Mouse (Mus musculus) lung, embryonic 16.5 days (tissue): ENCODE measurements around the gene Zfp704. TPM values are rescaled to one million over a fixed set of nuclear protein-coding genes. Genes with fewer than 3 reads are reported as not detected.

Experiments used
- ATAC-seq: fragments of 200-750 bp; cut with Nextera tagmentation; 2 replicates; pipeline ENCODE4 v1.8.0; 2017; ENCODE audit warnings: low read depth, mild to moderate bottlenecking, moderate library complexity
- H3K27ac ChIP-seq: fragments of 300-500 bp; sonication (generic); 2 replicates; pipeline ENCODE4 v1.5.1; 2014; ENCODE audit warnings: mild to moderate bottlenecking, control low read depth, low read length
- H3K27me3 ChIP-seq: fragments of 300-500 bp; sonication (generic); 2 replicates; pipeline ENCODE4 v1.6.1; 2014; ENCODE audit warnings: low read depth, low read length, mixed read lengths; ENCODE audit not compliant: control insufficient read depth, insufficient read depth
- H3K36me3 ChIP-seq: fragments of 300-500 bp; sonication (generic); 2 replicates; pipeline ENCODE4 v1.6.1; 2014; ENCODE audit warnings: low read length; ENCODE audit not compliant: control insufficient read depth, insufficient read depth
- H3K4me1 ChIP-seq: fragments of 300-500 bp; sonication (generic); replicated peaks from 2 replicates; pipeline ENCODE4 v1.6.1; 2014; ENCODE audit warnings: low read length, mixed read lengths; ENCODE audit not compliant: control insufficient read depth, insufficient read depth
- H3K4me2 ChIP-seq: fragments of 300-500 bp; sonication (generic); 2 replicates; pipeline ENCODE4 v1.6.1; 2014; ENCODE audit warnings: low read depth, low read length, control low read depth
- H3K4me3 ChIP-seq: fragments of 300-500 bp; sonication (generic); 2 replicates; pipeline ENCODE4 v1.5.1; 2014; ENCODE audit warnings: mild to moderate bottlenecking, low read length, control low read depth
- H3K9ac ChIP-seq: fragments of 300-500 bp; sonication (generic); 2 replicates; pipeline ENCODE4 v1.6.1; 2014; ENCODE audit warnings: low read length, control low read depth
- H3K9me3 ChIP-seq: fragments of 300-500 bp; sonication (generic); 2 replicates; pipeline ENCODE4 v1.6.1; 2016; ENCODE audit warnings: low read length; ENCODE audit not compliant: control insufficient read depth
- WGBS: fragments of 180-500 bp; shearing (Covaris S2); extraction: QIAGEN DNeasy Blood & Tissue Kit; methylation state at CpG from one replicate; pipeline ENCODE4 v1.1.7; 2014; 5-methylcytosine and 5-hydroxymethylcytosine counted together
- polyA plus RNA-seq: library from polyadenylated mRNA; unstranded; fragments of >200 nt; fragmentation: Nextera tagmentation; extraction: Ambion mirVana; gene quantifications from 2 replicates; pipeline ENCODE4 v1.2.1, GENCODE M21; 2015

The Zfp704 gene
- polyA plus RNA-seq, 1 experiment from 2014 or later: 8.9 TPM

DNA sequence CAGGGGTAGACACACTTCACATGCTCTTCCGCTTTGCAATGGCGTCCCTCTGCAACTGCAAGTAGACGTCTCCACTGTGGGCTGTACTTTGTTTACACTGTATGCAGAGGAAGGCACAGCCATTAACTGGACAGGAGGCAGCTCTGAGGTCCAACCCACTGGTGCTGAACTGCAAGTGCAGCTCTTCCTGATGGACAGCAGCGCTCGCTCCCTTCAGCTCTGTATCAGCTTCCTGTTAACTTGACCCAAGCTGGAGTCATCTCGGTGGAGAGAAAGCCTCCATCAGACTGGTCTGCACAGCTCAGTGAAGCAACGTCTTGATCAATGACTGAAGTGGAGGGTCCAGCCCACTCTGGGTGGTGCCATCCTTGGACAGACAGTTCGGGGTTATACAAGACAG, 57.6 kb downstream of the Zfp704 start:
- Histone ChIP-seq H3K9me3 (no peaks in the 10 kb centered on the region), H3K4me1 (peaks cover 12% of the 10 kb centered on the region), H3K27me3 (no peaks in the 10 kb centered on the region), H3K4me3 (no peak overlapping the region), H3K4me2 (no peak overlapping the region), H3K9ac (no peak overlapping the region), H3K27ac (no peak overlapping the region), H3K36me3 (no peaks in the 10 kb centered on the region)
- ATAC-seq: peak; percentile 72
- 33% methylated on average over 8 of the region's 8 CpGs for WGBS

DNA sequence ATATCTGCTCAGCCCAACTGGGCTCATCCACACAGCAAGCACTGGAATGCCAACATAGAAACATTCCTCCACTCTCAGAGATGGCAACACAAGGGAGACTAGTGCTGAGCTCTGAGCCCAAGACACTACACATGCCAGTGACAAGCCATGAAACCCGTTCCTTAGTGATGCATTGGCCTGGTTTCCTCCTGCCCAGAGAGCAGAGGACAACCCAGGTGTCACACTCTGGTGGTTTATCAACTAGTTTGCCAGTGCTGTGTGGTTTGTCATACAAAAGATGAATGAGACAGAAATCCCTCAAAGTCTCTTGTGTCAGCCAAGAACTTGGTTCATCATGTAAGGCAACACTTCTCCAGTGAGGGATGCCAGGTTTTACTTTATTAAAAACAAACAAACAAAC, 59.0 kb downstream of the Zfp704 start:
- Histone ChIP-seq H3K36me3 (no peaks in the 10 kb centered on the region), H3K9me3 (no peaks in the 10 kb centered on the region), H3K27me3 (no peaks in the 10 kb centered on the region), H3K4me2 (no peak overlapping the region), H3K4me1 (peaks cover 19% of the 10 kb centered on the region), H3K27ac (no peak overlapping the region), H3K9ac (no peak overlapping the region), H3K4me3 (no peak overlapping the region)
- no peak for ATAC-seq
- 67% methylated on average over 1 of the region's 1 CpGs for WGBS

DNA sequence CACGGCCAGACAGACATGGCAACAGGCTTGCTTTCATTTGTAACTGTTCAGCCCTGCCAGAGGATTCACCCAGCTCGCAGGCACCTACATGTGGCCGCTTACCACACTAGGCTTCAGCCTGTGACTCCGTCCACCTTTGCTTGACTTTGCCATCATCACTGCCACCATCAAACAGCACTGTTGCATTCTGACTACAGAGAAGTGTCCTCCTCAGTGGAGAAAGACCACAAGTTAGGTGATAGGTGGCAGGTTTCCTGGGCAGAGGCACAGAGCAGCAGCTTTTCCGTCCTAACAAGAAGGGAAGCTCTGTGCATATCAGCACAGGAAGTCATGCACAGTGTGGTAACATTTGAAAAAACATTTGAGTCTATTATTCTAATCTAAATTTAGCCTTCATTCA, 60.1 kb downstream of the Zfp704 start:
- H3K4me1 ChIP-seq: peaks cover 19% of the 10 kb centered on the region
- 68% methylated on average over 5 of the region's 5 CpGs for WGBS
- H3K9me3 ChIP-seq: no peaks in the 10 kb centered on the region
- no peak overlapping the region for H3K9ac ChIP-seq
- H3K4me3 ChIP-seq: no peak overlapping the region
- H3K27ac ChIP-seq: no peak overlapping the region
- no peaks in the 10 kb centered on the region for H3K27me3 ChIP-seq
- H3K4me2 ChIP-seq: no peak overlapping the region
- ATAC-seq: no peak
- no peaks in the 10 kb centered on the region for H3K36me3 ChIP-seq

DNA sequence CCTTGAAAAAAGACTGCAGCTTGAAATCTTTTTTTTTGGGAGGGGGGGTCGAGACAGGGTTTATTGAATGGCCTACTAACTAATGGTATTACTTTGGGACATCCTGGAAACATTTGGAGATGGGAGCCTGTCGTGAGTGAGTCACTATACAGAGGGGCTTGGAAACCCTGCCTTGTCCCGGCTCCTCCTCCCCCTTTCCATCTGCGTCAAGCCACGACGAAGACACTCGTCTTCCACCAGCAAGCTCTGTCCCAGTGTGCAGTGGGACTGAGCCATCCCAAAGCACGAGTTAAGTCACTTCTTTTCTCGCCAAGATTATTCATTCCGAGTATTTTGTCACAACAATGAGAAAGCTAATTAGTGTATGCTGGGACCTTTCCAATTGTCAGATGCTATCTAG, 61.7 kb downstream of the Zfp704 start:
- H3K9me3 ChIP-seq: no peaks in the 10 kb centered on the region
- no peak for ATAC-seq
- no peak overlapping the region for H3K27ac ChIP-seq
- H3K4me3 ChIP-seq: no peak overlapping the region
- peaks cover 19% of the 10 kb centered on the region for H3K4me1 ChIP-seq
- H3K4me2 ChIP-seq: no peak overlapping the region
- WGBS: 54% methylated on average over 10 of the region's 10 CpGs
- no peak overlapping the region for H3K9ac ChIP-seq
- no peaks in the 10 kb centered on the region for H3K27me3 ChIP-seq
- no peaks in the 10 kb centered on the region for H3K36me3 ChIP-seq

DNA sequence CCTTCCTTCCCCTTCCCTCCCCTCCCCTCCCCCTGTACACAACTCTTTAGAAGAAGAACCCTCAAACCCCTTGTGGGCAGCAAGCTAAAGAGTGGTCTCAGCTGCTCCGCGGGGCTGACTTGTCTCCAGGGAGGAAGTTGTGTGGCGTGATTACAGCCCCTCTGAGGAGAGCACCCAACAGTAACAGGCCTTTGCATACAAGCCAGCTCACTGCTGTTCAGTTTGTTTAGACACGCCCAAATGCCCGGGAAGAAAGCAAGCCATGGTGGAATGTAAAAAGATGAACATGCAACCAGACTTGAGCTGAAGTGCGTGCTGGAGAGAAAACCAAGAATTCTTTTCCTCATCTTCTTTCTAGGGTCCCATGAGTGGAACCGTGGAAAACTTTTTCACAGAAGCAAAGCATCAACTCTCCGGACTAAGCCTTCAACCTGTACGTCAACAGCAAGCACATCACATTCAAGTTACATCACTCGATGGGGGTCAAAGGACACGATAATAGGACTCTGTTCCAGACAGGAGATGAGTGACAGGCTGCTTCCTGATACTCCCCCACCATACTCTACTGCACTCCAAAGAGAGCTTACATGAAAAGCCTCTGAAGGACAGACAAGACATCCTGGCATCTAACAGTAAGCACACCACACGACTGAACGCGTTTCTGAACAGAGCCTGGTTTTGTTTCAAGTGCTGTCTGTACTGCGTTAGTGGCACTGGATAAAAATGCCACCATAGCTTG, 62.8 kb downstream of the Zfp704 start:
- Histone ChIP-seq H3K9ac (no peak overlapping the region), H3K9me3 (no peaks in the 10 kb centered on the region), H3K4me1 (peaks cover 19% of the 10 kb centered on the region), H3K27me3 (no peaks in the 10 kb centered on the region), H3K27ac (no peak overlapping the region), H3K4me3 (no peak overlapping the region), H3K36me3 (no peaks in the 10 kb centered on the region), H3K4me2 (no peak overlapping the region)
- 29% methylated on average over 15 of the region's 15 CpGs for WGBS
- peak; percentile 65 for ATAC-seq

DNA sequence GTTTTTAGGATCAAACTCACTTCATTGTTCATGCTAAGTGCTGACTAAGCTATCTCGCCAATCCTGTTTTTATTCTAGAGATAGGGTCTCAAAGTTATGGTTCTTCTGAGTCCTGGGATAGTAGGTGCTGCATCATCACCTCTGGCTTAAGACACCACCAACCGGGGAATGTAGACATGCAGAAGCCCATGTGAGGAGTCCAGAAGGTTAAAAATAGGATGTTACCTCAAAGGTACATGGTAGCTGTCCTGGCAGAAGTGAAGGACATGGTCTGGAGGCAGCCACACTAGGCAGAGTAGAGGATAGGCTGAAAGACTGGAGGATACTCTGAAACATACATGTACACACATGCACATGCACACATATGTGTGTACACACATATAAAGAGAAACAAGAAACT, 65.5 kb downstream of the Zfp704 start:
- H3K9ac ChIP-seq: no peak overlapping the region
- ATAC-seq: no peak
- peaks cover 19% of the 10 kb centered on the region for H3K4me1 ChIP-seq
- no peak overlapping the region for H3K27ac ChIP-seq
- H3K4me3 ChIP-seq: no peak overlapping the region
- H3K27me3 ChIP-seq: no peaks in the 10 kb centered on the region
- no peak overlapping the region for H3K4me2 ChIP-seq
- WGBS: 84% methylated on average over 2 of the region's 2 CpGs
- no peaks in the 10 kb centered on the region for H3K36me3 ChIP-seq
- no peaks in the 10 kb centered on the region for H3K9me3 ChIP-seq

DNA sequence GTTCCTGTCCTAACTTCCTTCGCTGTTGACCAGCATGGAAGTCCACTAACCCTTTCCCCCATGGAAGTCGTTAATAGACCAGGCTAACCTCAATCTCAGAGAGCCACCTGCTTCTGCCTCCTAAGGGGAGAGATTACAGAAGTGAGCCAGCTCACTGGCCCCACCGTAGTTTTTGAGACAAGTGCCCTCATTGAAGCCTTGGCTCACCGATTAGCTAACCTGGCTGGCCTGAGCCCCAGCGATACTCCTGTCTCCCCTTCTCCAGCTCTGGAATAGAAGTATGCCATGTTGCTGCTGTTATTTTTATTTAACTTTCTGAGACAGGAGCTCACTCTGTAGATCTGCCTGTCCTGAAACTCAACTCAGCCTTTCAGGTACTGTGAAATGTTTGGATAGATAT, 66.0 kb downstream of the Zfp704 start:
- Histone ChIP-seq H3K4me3 (no peak overlapping the region), H3K36me3 (no peaks in the 10 kb centered on the region), H3K9ac (no peak overlapping the region), H3K27ac (no peak overlapping the region), H3K27me3 (no peaks in the 10 kb centered on the region), H3K4me1 (peaks cover 19% of the 10 kb centered on the region), H3K9me3 (no peaks in the 10 kb centered on the region), H3K4me2 (no peak overlapping the region)
- no peak for ATAC-seq
- 82% methylated on average over 5 of the region's 5 CpGs for WGBS

DNA sequence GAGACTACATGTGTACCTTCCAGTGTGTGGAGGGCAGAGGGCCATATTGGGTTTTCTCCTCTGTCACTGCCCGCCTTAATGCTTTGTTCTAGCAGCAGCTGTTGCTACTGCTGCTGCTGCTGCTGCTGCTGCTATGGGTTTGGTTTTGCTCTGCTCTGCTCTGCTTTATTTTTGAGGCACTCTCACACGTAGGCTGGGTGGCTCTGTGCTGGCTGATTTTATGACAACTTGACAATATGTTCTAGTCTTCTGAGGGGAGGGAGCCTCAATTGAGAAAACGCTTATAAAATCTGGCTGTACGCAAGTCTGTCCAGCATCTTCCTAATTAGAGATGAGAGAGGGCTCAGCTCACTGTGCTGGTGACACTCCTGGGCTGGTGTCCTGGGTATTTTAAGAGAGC, 66.4 kb downstream of the Zfp704 start:
- Histone ChIP-seq H3K36me3 (no peaks in the 10 kb centered on the region), H3K4me2 (no peak overlapping the region), H3K4me1 (peaks cover 19% of the 10 kb centered on the region), H3K27me3 (no peaks in the 10 kb centered on the region), H3K27ac (no peak overlapping the region), H3K9me3 (no peaks in the 10 kb centered on the region), H3K4me3 (no peak overlapping the region), H3K9ac (no peak overlapping the region)
- 84% methylated on average over 4 of the region's 4 CpGs for WGBS
- no peak for ATAC-seq

DNA sequence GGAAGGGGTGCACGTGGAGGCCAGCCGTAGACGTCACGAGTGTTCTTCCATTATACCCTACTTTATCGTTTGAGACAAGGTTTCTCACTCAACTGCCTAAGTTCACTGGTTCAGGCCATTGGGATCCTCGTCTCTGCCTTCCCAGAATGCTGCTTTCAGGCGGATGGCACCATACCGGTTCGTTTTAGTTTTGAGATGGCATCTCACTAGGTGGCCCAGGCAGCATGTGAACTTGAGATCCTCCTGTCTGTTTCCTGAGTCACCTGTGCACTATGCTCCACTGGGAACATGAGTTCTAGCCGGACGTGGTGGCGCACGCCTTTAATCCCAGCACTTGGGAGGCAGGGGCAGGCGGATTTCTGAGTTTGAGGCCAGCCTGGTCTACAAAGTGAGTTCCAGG, 68.3 kb downstream of the Zfp704 start:
- Histone ChIP-seq H3K9me3 (no peaks in the 10 kb centered on the region), H3K27ac (no peak overlapping the region), H3K27me3 (no peaks in the 10 kb centered on the region), H3K4me3 (no peak overlapping the region), H3K9ac (no peak overlapping the region), H3K4me1 (peaks cover 4% of the 10 kb centered on the region), H3K4me2 (no peak overlapping the region), H3K36me3 (no peaks in the 10 kb centered on the region)
- no peak for ATAC-seq
- 87% methylated on average over 14 of the region's 14 CpGs for WGBS

DNA sequence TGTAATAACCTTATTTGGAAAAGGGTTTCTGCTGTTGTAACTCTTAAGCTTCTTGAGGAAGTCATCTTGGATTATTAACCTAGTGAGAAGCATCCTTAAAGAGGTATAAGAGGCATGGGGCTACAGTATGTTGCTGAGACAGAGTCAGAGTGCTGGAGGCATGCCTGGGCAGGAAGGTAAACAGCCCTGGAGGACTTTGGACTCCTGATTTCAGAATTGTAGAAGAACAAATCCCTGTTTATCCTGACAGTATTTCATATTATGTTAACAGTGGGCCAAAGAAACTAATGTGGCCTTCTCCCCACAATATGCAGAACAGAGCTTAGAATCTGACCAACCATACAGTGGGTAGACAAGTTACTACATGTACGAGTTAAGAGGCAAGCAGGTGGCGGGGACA, 71.4 kb downstream of the Zfp704 start:
- no peaks in the 10 kb centered on the region for H3K9me3 ChIP-seq
- H3K4me3 ChIP-seq: no peak overlapping the region
- H3K27me3 ChIP-seq: no peaks in the 10 kb centered on the region
- H3K9ac ChIP-seq: no peak overlapping the region
- no peak overlapping the region for H3K27ac ChIP-seq
- ATAC-seq: no peak
- peaks cover 3% of the 10 kb centered on the region; the same call in 1 of the 2 replicates for H3K4me1 ChIP-seq
- 90% methylated on average over 2 of the region's 2 CpGs for WGBS
- no peak overlapping the region for H3K4me2 ChIP-seq
- no peaks in the 10 kb centered on the region for H3K36me3 ChIP-seq
